Mouse (Mus musculus): ENCODE measurements at regions not wholly inside any gene's neighbourhood (a gene's known extent, or its start where the extent isn't known, plus 50 kb on each side); places are given as distances from the start of the nearest gene placed in this dataset.

DNA sequence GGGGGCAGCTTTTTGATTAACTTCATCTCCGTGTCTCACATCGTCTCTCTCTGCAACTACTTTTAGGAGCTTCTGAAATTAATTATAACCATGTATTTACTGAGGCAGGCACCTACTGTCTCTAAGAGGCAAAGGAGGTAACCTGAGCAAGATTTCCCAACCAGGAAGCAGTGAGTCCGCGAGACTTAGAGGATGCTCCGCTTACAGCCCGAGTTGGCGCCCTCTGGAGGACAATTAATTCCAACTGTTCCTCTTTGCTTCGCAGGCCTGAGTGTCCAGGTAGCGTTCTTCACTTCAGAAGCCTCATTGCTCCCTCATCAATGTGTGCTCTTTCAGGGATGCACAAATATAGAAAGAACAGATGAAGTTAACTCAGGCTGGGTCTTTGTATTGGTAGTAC lies 296.7 kb downstream of the 1500009L16Rik start:
- DNase-seq (ENCODE audit: low spot score) (peak; percentile 52), ATAC-seq (ENCODE audit: low FRiP score, low TSS enrichment) (no peak)
- no peak overlapping the region for H3K4me2 ChIP-seq (replicated peaks; ENCODE audit: low read depth)
- TF ChIP-seq EP300 (optimal IDR thresholded peaks at IDR 0.05), result no peak
- TF ChIP-seq CTCF (IDR thresholded peaks at IDR 0.05; ENCODE audit: low read depth), result peak; percentile 82
- H3K27me3 ChIP-seq (ENCODE audit: control insufficient read depth, insufficient read depth, low read length), result no peaks in the 10 kb centered on the region
- no peaks in the 10 kb centered on the region for H3K36me3 ChIP-seq (ENCODE audit: control insufficient read depth, insufficient read depth, low read length)
- no peak overlapping the region for H3K27ac ChIP-seq (replicated peaks)
- H3K9ac ChIP-seq (ENCODE audit: low read length), result no peak overlapping the region
- H3K4me1 ChIP-seq (replicated peaks; ENCODE audit: control insufficient read depth, insufficient read depth), result no peaks in the 10 kb centered on the region
- 22% methylated on average over 9 of the region's 9 CpGs for WGBS
- H3K4me3 ChIP-seq (ENCODE audit: low read depth, low read length), result no peak overlapping the region
- H3K9me3 ChIP-seq (ENCODE audit: control insufficient read depth, low read length), result no peaks in the 10 kb centered on the region

DNA sequence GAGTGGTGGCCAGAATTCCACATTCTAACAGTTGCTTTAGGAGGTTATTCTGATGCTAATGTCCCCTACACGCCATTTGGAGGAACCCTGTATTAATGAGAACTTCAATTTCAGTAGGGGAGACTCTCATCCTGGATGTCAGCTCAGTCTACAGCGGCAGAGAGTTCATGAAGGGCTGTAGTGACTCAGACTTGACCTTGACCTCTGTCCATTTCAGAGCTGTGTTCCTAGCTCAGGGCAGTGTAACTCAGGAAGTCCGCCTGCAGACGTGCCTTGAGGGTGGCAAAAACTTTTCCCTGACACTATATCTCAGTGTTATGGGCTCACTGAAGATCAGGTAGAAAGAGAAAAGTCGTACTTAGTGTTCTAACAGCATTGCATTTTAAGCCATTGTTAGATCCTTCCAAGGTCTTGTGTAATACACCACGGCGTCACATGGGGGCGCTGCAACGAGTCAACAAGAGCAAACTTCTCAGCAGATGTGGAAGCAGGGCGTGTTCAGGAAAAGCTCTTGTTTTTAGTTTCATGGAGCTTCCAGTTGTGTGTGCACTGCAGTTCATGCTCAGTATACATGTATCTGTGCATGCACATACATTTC lies 297.5 kb downstream of the 1500009L16Rik start:
- Histone ChIP-seq H3K4me1 (replicated peaks; ENCODE audit: control insufficient read depth, insufficient read depth) (no peaks in the 10 kb centered on the region), H3K27ac (replicated peaks) (no peak overlapping the region), H3K27me3 (ENCODE audit: control insufficient read depth, insufficient read depth, low read length) (no peaks in the 10 kb centered on the region), H3K9ac (ENCODE audit: low read length) (no peak overlapping the region), H3K4me3 (ENCODE audit: low read depth, low read length) (no peak overlapping the region), H3K36me3 (ENCODE audit: control insufficient read depth, insufficient read depth, low read length) (no peaks in the 10 kb centered on the region), H3K4me2 (replicated peaks; ENCODE audit: low read depth) (no peak overlapping the region), H3K9me3 (ENCODE audit: control insufficient read depth, low read length) (no peaks in the 10 kb centered on the region)
- DNase-seq (ENCODE audit: low spot score), result peak; percentile 60
- TF ChIP-seq EP300 (optimal IDR thresholded peaks at IDR 0.05), result no peak
- TF ChIP-seq CTCF (IDR thresholded peaks at IDR 0.05; ENCODE audit: low read depth), result peak; percentile 76
- no peak for ATAC-seq (ENCODE audit: low FRiP score, low TSS enrichment)
- 54% methylated on average over 10 of the region's 10 CpGs for WGBS

DNA sequence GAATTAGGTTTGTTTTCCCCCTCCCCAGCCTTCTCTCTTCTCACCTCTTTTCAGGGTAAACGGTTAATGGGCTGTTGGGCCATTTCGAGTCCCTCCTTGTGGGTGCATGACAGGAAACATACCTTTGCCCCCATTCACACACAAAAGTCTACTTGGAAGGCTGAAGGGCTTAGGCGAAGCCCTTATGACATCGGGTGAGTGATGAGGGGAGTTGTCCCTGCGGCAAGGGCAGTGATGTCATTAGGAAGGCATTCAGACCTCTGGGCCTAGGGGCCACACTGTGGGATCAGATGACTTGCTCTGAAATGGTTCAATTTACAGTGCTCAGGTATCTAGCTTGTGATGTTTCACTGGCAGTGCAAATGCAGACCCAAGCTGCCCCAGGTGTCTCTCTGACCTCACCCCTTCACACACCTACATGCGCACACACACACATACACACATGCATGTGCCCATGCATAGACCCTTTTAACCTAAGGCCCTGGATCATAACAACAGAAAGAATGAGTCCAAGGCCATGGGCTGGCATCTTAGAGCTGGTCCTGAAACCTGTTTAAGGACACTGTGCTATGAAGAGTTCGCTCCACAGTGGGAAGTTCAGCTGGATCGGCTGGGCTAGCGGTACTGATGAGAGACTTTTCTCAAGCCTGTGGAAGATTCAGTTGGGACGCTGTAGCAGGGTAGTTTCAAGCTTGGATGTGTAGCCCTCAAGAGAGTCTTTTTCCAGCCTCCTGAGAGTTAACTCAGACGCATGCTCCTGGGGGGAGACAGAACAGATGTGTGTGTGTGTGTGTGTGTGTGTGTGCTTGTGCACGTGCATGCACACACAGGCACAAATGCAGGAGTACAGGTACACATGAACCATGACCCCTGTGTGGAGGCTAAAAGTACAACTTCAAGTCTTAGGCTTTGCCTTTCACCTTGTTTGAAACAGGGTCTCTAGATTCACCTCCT lies 298.8 kb downstream of the 1500009L16Rik start:
- no peak for ATAC-seq (ENCODE audit: low FRiP score, low TSS enrichment)

DNA sequence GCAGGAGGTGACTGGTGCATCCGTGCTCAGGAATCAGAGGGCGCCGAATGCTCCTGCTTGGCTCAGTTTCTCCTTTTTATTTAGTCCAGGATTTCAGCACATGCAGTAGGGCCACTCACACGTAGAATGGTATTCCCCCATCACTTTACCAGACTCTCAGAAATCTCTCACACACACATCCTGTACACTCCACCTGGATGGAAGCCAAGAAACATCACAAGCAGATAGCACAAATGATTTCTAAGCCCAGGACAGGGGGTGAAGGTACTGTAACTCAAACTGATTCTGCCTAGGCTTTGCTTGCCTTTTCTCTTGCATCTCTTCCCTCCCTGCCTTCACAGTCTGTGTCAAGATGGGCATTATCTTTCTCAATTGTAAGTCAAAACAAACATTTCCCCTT lies 301.6 kb downstream of the 1500009L16Rik start:
- ATAC-seq (ENCODE audit: low FRiP score, low TSS enrichment), result no peak
- Histone ChIP-seq H3K4me1 (replicated peaks; ENCODE audit: control insufficient read depth, insufficient read depth) (no peaks in the 10 kb centered on the region), H3K27ac (replicated peaks) (no peak overlapping the region), H3K4me3 (ENCODE audit: low read depth, low read length) (no peak overlapping the region), H3K4me2 (replicated peaks; ENCODE audit: low read depth) (no peak overlapping the region), H3K36me3 (ENCODE audit: control insufficient read depth, insufficient read depth, low read length) (no peaks in the 10 kb centered on the region), H3K9ac (ENCODE audit: low read length) (no peak overlapping the region), H3K27me3 (ENCODE audit: control insufficient read depth, insufficient read depth, low read length) (no peaks in the 10 kb centered on the region), H3K9me3 (ENCODE audit: control insufficient read depth, low read length) (no peaks in the 10 kb centered on the region)
- no peak for TF ChIP-seq CTCF (IDR thresholded peaks at IDR 0.05; ENCODE audit: low read depth)
- no peak for TF ChIP-seq EP300 (optimal IDR thresholded peaks at IDR 0.05)
- no peak for DNase-seq (ENCODE audit: low spot score)
- 62% methylated on average over 4 of the region's 4 CpGs for WGBS

More for the DNA sequence above, 298.8 kb downstream of the 1500009L16Rik start:
- no peaks in the 10 kb centered on the region for H3K27me3 ChIP-seq (ENCODE audit: control insufficient read depth, insufficient read depth, low read length)
- no peak overlapping the region for H3K4me2 ChIP-seq (replicated peaks; ENCODE audit: low read depth)
- no peaks in the 10 kb centered on the region for H3K9me3 ChIP-seq (ENCODE audit: control insufficient read depth, low read length)
- 64% methylated on average over 12 of the region's 12 CpGs for WGBS
- H3K27ac ChIP-seq (replicated peaks), result no peak overlapping the region
- H3K4me3 ChIP-seq (ENCODE audit: low read depth, low read length), result no peak overlapping the region
- H3K36me3 ChIP-seq (ENCODE audit: control insufficient read depth, insufficient read depth, low read length), result no peaks in the 10 kb centered on the region
- H3K9ac ChIP-seq (ENCODE audit: low read length), result no peak overlapping the region
- H3K4me1 ChIP-seq (replicated peaks; ENCODE audit: control insufficient read depth, insufficient read depth), result no peaks in the 10 kb centered on the region
- TF ChIP-seq CTCF (IDR thresholded peaks at IDR 0.05; ENCODE audit: low read depth), result no peak
- no peak for TF ChIP-seq EP300 (optimal IDR thresholded peaks at IDR 0.05)
- DNase-seq (ENCODE audit: low spot score), result no peak

DNA sequence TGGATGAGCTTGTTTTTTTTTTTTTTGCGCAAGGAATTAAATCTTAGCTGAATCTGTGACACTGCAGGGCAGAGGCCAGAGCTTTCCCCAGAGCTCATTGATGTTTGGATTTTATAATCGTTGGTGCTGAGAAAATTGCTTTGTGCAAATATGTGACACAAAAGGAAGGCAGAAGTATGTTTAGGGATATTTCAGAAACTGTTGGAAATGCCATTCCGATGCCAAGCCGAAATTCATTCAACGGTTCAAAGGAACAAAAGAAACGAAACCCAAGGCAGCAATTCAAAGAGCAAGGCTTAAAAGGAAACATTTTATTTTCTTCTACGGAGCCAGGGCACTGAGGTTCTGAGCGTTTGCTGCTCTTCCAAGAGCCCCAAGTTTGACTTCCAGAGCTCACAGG lies 302.2 kb downstream of the 1500009L16Rik start:
- ATAC-seq (ENCODE audit: low FRiP score, low TSS enrichment), result no peak
- Histone ChIP-seq H3K36me3 (ENCODE audit: control insufficient read depth, insufficient read depth, low read length) (no peaks in the 10 kb centered on the region), H3K4me1 (replicated peaks; ENCODE audit: control insufficient read depth, insufficient read depth) (no peaks in the 10 kb centered on the region), H3K27ac (replicated peaks) (no peak overlapping the region), H3K27me3 (ENCODE audit: control insufficient read depth, insufficient read depth, low read length) (no peaks in the 10 kb centered on the region), H3K4me2 (replicated peaks; ENCODE audit: low read depth) (no peak overlapping the region), H3K9me3 (ENCODE audit: control insufficient read depth, low read length) (no peaks in the 10 kb centered on the region), H3K9ac (ENCODE audit: low read length) (no peak overlapping the region), H3K4me3 (ENCODE audit: low read depth, low read length) (no peak overlapping the region)
- no peak for DNase-seq (ENCODE audit: low spot score)
- TF ChIP-seq EP300 (optimal IDR thresholded peaks at IDR 0.05) (no peak), CTCF (IDR thresholded peaks at IDR 0.05; ENCODE audit: low read depth) (no peak)
- 39% methylated on average over 8 of the region's 8 CpGs for WGBS

DNA sequence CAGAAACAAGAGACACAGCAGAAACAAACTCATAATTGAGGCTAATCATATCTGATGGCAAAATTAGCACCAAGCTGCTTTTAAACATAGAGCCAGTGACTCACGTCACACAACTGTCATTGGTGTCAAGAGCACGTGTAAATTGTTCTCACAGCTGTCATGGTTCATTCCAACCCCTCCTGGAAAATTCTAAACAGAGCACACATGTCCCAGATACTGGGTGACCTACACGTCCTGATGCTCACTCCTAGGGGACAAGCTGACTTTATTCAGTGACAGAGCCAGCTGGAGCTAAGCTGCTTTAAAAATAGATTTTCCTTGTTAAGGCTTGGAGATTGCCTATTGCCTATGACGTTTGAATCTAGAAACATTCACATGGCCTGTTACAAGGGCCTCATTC lies 304.1 kb downstream of the 1500009L16Rik start:
- Histone ChIP-seq H3K36me3 (ENCODE audit: control insufficient read depth, insufficient read depth, low read length) (no peaks in the 10 kb centered on the region), H3K4me2 (replicated peaks; ENCODE audit: low read depth) (no peak overlapping the region), H3K27ac (replicated peaks) (no peak overlapping the region), H3K4me1 (replicated peaks; ENCODE audit: control insufficient read depth, insufficient read depth) (no peaks in the 10 kb centered on the region), H3K4me3 (ENCODE audit: low read depth, low read length) (no peak overlapping the region), H3K9ac (ENCODE audit: low read length) (no peak overlapping the region), H3K27me3 (ENCODE audit: control insufficient read depth, insufficient read depth, low read length) (no peaks in the 10 kb centered on the region), H3K9me3 (ENCODE audit: control insufficient read depth, low read length) (no peaks in the 10 kb centered on the region)
- no peak for TF ChIP-seq EP300 (optimal IDR thresholded peaks at IDR 0.05)
- TF ChIP-seq CTCF (IDR thresholded peaks at IDR 0.05; ENCODE audit: low read depth), result no peak
- WGBS, result 43% methylated on average over 4 of the region's 4 CpGs
- ATAC-seq (ENCODE audit: low FRiP score, low TSS enrichment), result no peak
- no peak for DNase-seq (ENCODE audit: low spot score)
